Mouse (Mus musculus): ENCODE results near the gene Rasal1. TPM values are rescaled to one million over a fixed set of nuclear protein-coding genes. Genes with fewer than 3 reads are reported as not detected.

The Rasal1 gene
- polyA plus RNA-seq, 1 experiment from 2014 or later, result 0.39 TPM

DNA sequence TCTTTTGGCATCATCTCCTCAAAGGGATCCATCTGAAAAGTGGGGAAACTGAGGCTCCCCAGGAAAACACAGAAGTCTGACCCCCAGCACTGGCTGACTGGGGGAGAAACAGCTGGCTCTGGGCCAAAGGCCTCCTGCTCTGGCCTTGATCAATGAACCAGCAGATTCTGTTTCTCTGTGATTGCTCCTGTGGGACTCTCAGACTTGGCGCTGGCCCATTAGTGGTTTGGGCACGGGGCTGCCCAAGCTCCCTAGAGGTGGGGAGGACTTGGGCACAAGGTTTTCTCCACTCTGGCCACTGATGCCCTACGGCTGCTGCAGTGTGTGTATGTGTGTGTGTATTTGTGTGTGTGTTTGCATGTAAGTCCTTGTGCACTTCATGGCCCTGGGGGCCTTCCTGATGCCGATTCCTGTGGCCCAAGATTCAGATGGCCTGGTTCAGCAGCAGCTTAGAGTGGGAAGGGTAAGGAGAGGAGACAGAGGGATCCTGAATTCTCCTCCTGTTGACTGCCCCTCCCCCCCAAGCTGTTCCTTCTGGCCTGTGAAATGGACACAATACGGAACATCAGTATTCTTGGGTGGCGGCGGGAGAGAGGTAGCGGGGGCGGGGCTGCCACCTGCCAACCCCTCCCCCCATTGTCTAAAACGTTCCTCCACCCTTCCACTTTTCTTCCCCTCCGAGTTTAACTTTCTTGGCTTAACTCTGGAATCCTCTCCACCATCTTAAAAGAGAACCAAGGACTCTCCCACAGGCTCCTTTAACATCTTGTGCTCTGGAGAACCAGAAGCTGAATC lies 52.6 kb downstream of the Rasal1 start:
- no peak for ATAC-seq (replicated peaks; ENCODE audit: low FRiP score, low read depth)
- 55% methylated on average over 11 of the region's 11 CpGs for WGBS
- H3K4me2 ChIP-seq (ENCODE audit: low read length), result no peak overlapping the region

DNA sequence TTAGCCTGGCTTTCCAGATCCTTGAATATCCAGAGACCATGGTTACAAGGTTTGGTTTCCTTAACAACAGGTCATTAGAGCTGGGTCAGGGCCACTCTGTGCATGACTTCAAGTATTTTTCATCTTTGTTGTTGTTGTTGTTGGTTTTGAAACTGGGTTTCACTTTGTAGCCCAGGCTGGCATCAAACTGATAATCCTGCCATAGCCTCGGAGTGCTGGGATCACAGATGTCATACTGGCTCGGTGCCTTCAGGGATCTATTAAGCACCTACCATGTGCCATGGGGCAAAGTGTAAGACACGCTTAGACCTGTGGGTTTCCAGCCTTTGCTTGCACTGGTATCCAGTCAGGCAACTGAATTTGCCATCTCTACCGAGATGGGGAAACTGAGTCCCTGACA lies 53.8 kb downstream of the Rasal1 start:
- 86% methylated on average over 4 of the region's 4 CpGs for WGBS
- Histone ChIP-seq H3K4me2 (ENCODE audit: low read length) (no peak overlapping the region), H3K9ac (ENCODE audit: low read depth, low read length) (no peak overlapping the region), H3K9me3 (replicated peaks; ENCODE audit: low read length) (no peaks in the 10 kb centered on the region), H3K36me3 (ENCODE audit: insufficient read depth, low read length) (no peaks in the 10 kb centered on the region), H3K4me3 (replicated peaks; ENCODE audit: low read depth, low read length) (no peak overlapping the region), H3K27me3 (ENCODE audit: insufficient read depth, low read length) (no peaks in the 10 kb centered on the region; the same call in 1 of the 2 replicates), H3K27ac (no peak overlapping the region), H3K4me1 (replicated peaks; ENCODE audit: insufficient read depth, low read length) (peaks cover 5% of the 10 kb centered on the region; the same call in 1 of the 2 replicates)
- ATAC-seq (replicated peaks; ENCODE audit: low FRiP score, low read depth), result no peak
- no peak for DNase-seq (ENCODE audit: low spot score)
- no peak for TF ChIP-seq CTCF (IDR thresholded peaks at IDR 0.05; ENCODE audit: low read depth)

More for the DNA sequence above, 52.6 kb downstream of the Rasal1 start:
- Histone ChIP-seq H3K9me3 (replicated peaks; ENCODE audit: low read length) (no peaks in the 10 kb centered on the region), H3K27me3 (ENCODE audit: insufficient read depth, low read length) (no peaks in the 10 kb centered on the region; the same call in 1 of the 2 replicates), H3K4me1 (replicated peaks; ENCODE audit: insufficient read depth, low read length) (no peaks in the 10 kb centered on the region), H3K4me3 (replicated peaks; ENCODE audit: low read depth, low read length) (no peak overlapping the region), H3K36me3 (ENCODE audit: insufficient read depth, low read length) (no peaks in the 10 kb centered on the region), H3K9ac (ENCODE audit: low read depth, low read length) (no peak overlapping the region), H3K27ac (no peak overlapping the region)
- no peak for TF ChIP-seq CTCF (IDR thresholded peaks at IDR 0.05; ENCODE audit: low read depth)
- DNase-seq (ENCODE audit: low spot score), result no peak

- Histone ChIP-seq H3K9me3 (replicated peaks; ENCODE audit: low read length) (no peaks in the 10 kb centered on the region), H3K27ac (no peak overlapping the region), H3K4me1 (replicated peaks; ENCODE audit: insufficient read depth, low read length) (peaks cover 5% of the 10 kb centered on the region; the same call in 1 of the 2 replicates), H3K36me3 (ENCODE audit: insufficient read depth, low read length) (no peaks in the 10 kb centered on the region), H3K27me3 (ENCODE audit: insufficient read depth, low read length) (no peaks in the 10 kb centered on the region; the same call in 1 of the 2 replicates), H3K9ac (ENCODE audit: low read depth, low read length) (no peak overlapping the region), H3K4me2 (ENCODE audit: low read length) (no peak overlapping the region), H3K4me3 (replicated peaks; ENCODE audit: low read depth, low read length) (no peak overlapping the region)
- DNase-seq (ENCODE audit: low spot score) (no peak), ATAC-seq (replicated peaks; ENCODE audit: low FRiP score, low read depth) (no peak)
- 75% methylated on average over 2 of the region's 2 CpGs for WGBS
- no peak for TF ChIP-seq CTCF (IDR thresholded peaks at IDR 0.05; ENCODE audit: low read depth)
These were observed 54.4 kb downstream of the Rasal1 start for GRCm38 (mm10) chr5:120702969-120703368.

DNA sequence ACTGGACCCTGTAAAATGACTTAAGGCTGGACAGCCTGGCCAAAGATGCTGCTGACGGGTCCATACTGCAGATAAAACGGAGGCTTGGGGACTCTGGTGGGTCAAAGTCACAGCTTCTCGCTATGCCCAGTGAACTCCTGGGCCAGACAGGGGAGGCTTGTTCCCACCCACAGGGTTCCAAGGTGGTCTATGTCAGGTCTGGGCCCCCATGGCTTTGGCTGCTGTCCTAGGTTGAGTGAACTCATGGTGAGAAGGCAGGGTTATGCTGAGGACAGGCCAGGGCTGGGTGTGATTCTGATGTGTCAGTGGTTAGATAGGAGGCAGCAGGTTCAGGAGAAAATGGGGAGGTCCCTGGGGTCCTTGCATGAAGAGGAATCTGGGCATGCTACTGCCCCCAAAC lies 55.0 kb downstream of the Rasal1 start:
- Histone ChIP-seq H3K9ac (ENCODE audit: low read depth, low read length) (no peak overlapping the region), H3K36me3 (ENCODE audit: insufficient read depth, low read length) (no peaks in the 10 kb centered on the region), H3K4me1 (replicated peaks; ENCODE audit: insufficient read depth, low read length) (peaks cover 5% of the 10 kb centered on the region; the same call in 1 of the 2 replicates), H3K9me3 (replicated peaks; ENCODE audit: low read length) (no peaks in the 10 kb centered on the region), H3K4me2 (ENCODE audit: low read length) (no peak overlapping the region), H3K27me3 (ENCODE audit: insufficient read depth, low read length) (no peaks in the 10 kb centered on the region; the same call in 1 of the 2 replicates), H3K27ac (no peak overlapping the region), H3K4me3 (replicated peaks; ENCODE audit: low read depth, low read length) (no peak overlapping the region)
- DNase-seq (ENCODE audit: low spot score) (no peak), ATAC-seq (replicated peaks; ENCODE audit: low FRiP score, low read depth) (no peak)
- WGBS, result 80% methylated on average over 3 of the region's 3 CpGs
- no peak for TF ChIP-seq CTCF (IDR thresholded peaks at IDR 0.05; ENCODE audit: low read depth)

DNA sequence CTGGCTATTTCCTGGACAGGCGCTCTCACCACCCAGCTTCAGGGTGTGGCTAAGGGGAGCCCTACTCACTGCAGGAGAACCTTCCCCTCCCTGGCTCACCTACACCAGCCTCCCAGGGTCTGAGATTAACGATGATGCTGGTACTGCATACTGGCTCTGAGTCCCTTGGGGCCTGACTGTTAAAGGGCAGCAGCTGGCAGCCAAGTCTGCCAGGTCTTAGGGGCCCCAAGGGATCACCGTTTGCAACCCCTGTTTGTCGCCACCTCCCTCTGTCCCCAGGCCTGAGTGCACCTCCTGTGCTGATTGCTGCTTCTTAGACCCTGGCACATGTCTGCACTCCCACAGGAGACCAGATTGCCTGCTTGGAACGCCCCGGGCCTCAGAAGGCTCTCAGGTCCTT lies 55.8 kb downstream of the Rasal1 start:
- H3K4me2 ChIP-seq (ENCODE audit: low read length), result no peak overlapping the region
- DNase-seq (ENCODE audit: low spot score), result no peak
- no peaks in the 10 kb centered on the region for H3K27me3 ChIP-seq (ENCODE audit: insufficient read depth, low read length)
- H3K9me3 ChIP-seq (replicated peaks; ENCODE audit: low read length), result no peaks in the 10 kb centered on the region
- ATAC-seq (replicated peaks; ENCODE audit: low FRiP score, low read depth), result no peak
- WGBS, result 41% methylated on average over 6 of the region's 6 CpGs
- no peaks in the 10 kb centered on the region for H3K36me3 ChIP-seq (ENCODE audit: insufficient read depth, low read length)
- no peak overlapping the region for H3K9ac ChIP-seq (ENCODE audit: low read depth, low read length)
- no peak overlapping the region for H3K27ac ChIP-seq
- no peak for TF ChIP-seq CTCF (IDR thresholded peaks at IDR 0.05; ENCODE audit: low read depth)
- no peak overlapping the region for H3K4me3 ChIP-seq (replicated peaks; ENCODE audit: low read depth, low read length)
- H3K4me1 ChIP-seq (replicated peaks; ENCODE audit: insufficient read depth, low read length), result peaks cover 5% of the 10 kb centered on the region; the same call in 1 of the 2 replicates

DNA sequence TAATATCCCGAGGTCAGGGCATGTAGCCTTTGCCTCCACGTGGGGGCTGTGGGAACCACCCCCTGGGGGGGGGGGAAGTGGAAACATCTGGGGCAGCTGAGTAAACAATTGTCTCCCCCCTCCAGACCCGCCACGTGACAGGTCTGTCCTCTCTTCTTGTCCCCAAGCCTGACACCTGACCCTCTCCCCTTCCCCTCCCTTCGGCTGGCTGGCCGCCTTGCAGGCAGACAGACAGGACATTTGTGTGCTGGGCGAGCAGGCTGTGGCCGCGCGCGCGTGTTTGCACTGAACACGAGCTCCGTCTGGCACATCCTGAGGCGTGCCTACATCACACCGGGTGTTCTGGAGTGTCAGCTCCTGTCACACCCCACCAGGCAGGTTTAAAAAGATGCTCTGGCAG lies 57.9 kb downstream of the Rasal1 start:
- H3K36me3 ChIP-seq (ENCODE audit: insufficient read depth, low read length), result no peaks in the 10 kb centered on the region
- DNase-seq (ENCODE audit: low spot score), result no peak
- ATAC-seq (replicated peaks; ENCODE audit: low FRiP score, low read depth), result no peak
- H3K4me3 ChIP-seq (replicated peaks; ENCODE audit: low read depth, low read length), result no peak overlapping the region
- H3K9me3 ChIP-seq (replicated peaks; ENCODE audit: low read length), result no peaks in the 10 kb centered on the region
- 0 out of 2 replicates have a peak overlapping the region, but pooled peaks have one; percentile 3 for H3K9ac ChIP-seq (ENCODE audit: low read depth, low read length)
- H3K27me3 ChIP-seq (ENCODE audit: insufficient read depth, low read length), result peaks cover 16% of the 10 kb centered on the region
- no peak overlapping the region for H3K27ac ChIP-seq
- WGBS, result 7% methylated on average over 16 of the region's 16 CpGs
- H3K4me2 ChIP-seq (ENCODE audit: low read length), result peak overlapping the region; percentile 33
- H3K4me1 ChIP-seq (replicated peaks; ENCODE audit: insufficient read depth, low read length), result peaks cover 5% of the 10 kb centered on the region
- TF ChIP-seq CTCF (IDR thresholded peaks at IDR 0.05; ENCODE audit: low read depth), result no peak
